Mouse (Mus musculus) embryonic facial prominence, embryonic 14.5 days (tissue): ENCODE results near the gene Tsn. TPM values are rescaled to one million over a fixed set of nuclear protein-coding genes. Genes with fewer than 3 reads are reported as not detected.

Experiments used
- ATAC-seq: fragments of 200-750 bp; cut with Nextera tagmentation; 2 replicates; pipeline ENCODE4 v1.8.0; 2017; ENCODE audit warnings: low read depth, moderate number of reproducible peaks, moderate TSS enrichment
- DNase-seq: peaks from one replicate; pipeline ENCODE4 v3.0.0-alpha.2; 2015; ENCODE audit warnings: low spot score
- H3K27ac ChIP-seq: fragments of 300-500 bp; sonication (generic); replicated peaks from 2 replicates; pipeline ENCODE4 v1.5.1; 2014; ENCODE audit warnings: low read depth, mild to moderate bottlenecking, low read length, moderate library complexity
- H3K27me3 ChIP-seq: fragments of 300-500 bp; sonication (generic); replicated peaks from 2 replicates; pipeline ENCODE4 v1.6.1; 2014; ENCODE audit warnings: low read length; ENCODE audit not compliant: control insufficient read depth, insufficient read depth
- H3K36me3 ChIP-seq: fragments of 300-500 bp; sonication (generic); 2 replicates; pipeline ENCODE4 v1.6.1; 2014; ENCODE audit warnings: low read length, mixed read lengths; ENCODE audit not compliant: control insufficient read depth, insufficient read depth
- H3K4me1 ChIP-seq: fragments of 300-500 bp; sonication (generic); 2 replicates; pipeline ENCODE4 v1.6.1; 2014; ENCODE audit warnings: antibody characterized with exemption, low read length; ENCODE audit not compliant: control insufficient read depth, insufficient read depth
- H3K4me2 ChIP-seq: fragments of 300-500 bp; sonication (generic); 2 replicates; pipeline ENCODE4 v1.6.1; 2014; ENCODE audit warnings: low read depth, mild to moderate bottlenecking, low read length, moderate library complexity, mixed read lengths
- H3K4me3 ChIP-seq: fragments of 300-500 bp; sonication (generic); 2 replicates; pipeline ENCODE4 v1.5.1; 2014; ENCODE audit warnings: low read depth, mild to moderate bottlenecking, low read length
- H3K9ac ChIP-seq: fragments of 300-500 bp; sonication (generic); 2 replicates; pipeline ENCODE4 v1.6.1; 2014; ENCODE audit warnings: low read depth, mild to moderate bottlenecking, low read length, moderate library complexity, mixed read lengths
- H3K9me3 ChIP-seq: fragments of 300-500 bp; sonication (generic); 2 replicates; pipeline ENCODE4 v1.6.1; 2016; ENCODE audit warnings: low read length; ENCODE audit not compliant: control insufficient read depth
- WGBS: fragments of 180-500 bp; shearing (Covaris S2); extraction: QIAGEN DNeasy Blood & Tissue Kit; methylation state at CpG from one replicate; pipeline ENCODE4 v1.1.7; 2014; 5-methylcytosine and 5-hydroxymethylcytosine counted together
- polyA plus RNA-seq: library from polyadenylated mRNA; unstranded; fragments of >200 nt; fragmentation: Nextera tagmentation; extraction: Ambion mirVana; gene quantifications from 2 replicates; pipeline ENCODE4 v1.2.1, GENCODE M21; 2014

Tsn gene
- polyA plus RNA-seq, 1 experiment from 2014 or later, result 252 TPM

GRCm38 (mm10) chr1:118275139-118275538 is 36.4 kb downstream of the Tsn start:
- WGBS, result 9% methylated on average over 2 of the region's 2 CpGs
- Histone ChIP-seq H3K27ac (no peak overlapping the region), H3K27me3 (no peaks in the 10 kb centered on the region), H3K9ac (no peak overlapping the region), H3K4me3 (no peak overlapping the region), H3K4me2 (no peak overlapping the region), H3K9me3 (no peaks in the 10 kb centered on the region), H3K36me3 (no peaks in the 10 kb centered on the region), H3K4me1 (no peaks in the 10 kb centered on the region)
- no peak for ATAC-seq
- DNase-seq, result peak; percentile 50

DNA sequence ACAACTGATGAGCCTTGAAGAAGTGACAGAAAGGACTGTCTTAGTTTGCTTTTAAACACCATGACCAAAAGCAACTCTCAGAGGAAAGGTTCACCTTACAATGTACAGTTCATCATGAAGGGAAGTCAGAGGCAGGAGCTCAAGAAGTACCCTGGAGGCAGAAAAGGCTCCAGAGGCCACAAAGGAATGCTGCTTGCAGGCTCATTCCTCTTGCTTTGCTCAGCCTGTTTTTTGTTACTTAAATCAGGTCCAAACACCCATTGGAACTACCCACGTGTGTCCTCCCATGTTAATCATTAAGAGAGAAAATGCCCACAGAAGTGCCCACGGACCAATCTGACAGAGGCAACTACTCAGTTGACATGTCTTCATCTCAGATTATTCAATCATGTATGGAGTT is 59.6 kb downstream of the Tsn start:
- Histone ChIP-seq H3K4me3 (no peak overlapping the region), H3K9me3 (no peaks in the 10 kb centered on the region), H3K4me1 (no peaks in the 10 kb centered on the region), H3K27ac (no peak overlapping the region), H3K36me3 (no peaks in the 10 kb centered on the region), H3K27me3 (no peaks in the 10 kb centered on the region), H3K4me2 (no peak overlapping the region), H3K9ac (no peak overlapping the region)
- no peak for DNase-seq
- ATAC-seq, result no peak
- WGBS, result 35% methylated on average over 2 of the region's 2 CpGs

Other genes starting within 250 kb of the Tsn start
- 0.07 and 0.31 TPM in 2 replicates for gene Gm29106, start 135.2 kb downstream of the Tsn start, polyA plus RNA-seq
- gene Nifk, start 10.1 kb upstream of the Tsn start, polyA plus RNA-seq, result 74.5 and 84.7 TPM in 2 replicates
- 40.3 and 48.6 TPM in 2 replicates for gene Clasp1, start 77.3 kb upstream of the Tsn start, polyA plus RNA-seq